Mouse (Mus musculus): ENCODE measurements around the gene Helq.

GRCm38 (mm10) chr5:100819568-100820480, 21.4 kb upstream of the Helq start:
- TF ChIP-seq POLR2A (IDR thresholded peaks at IDR 0.05; ENCODE audit: borderline replicate concordance, insufficient read depth, low read length) (no peak), CTCF (IDR thresholded peaks at IDR 0.05; ENCODE audit: borderline replicate concordance, insufficient read depth, low read depth, low read length) (no peak)
